Mouse (Mus musculus): ENCODE data around the gene Faap20. TPM values are rescaled to one million over a fixed set of nuclear protein-coding genes. Genes with fewer than 3 reads are reported as not detected.
A peak's percentile ranks its signal among the peaks of the same experiment; 100 is the strongest.

The Faap20 gene
- polyA plus RNA-seq, 1 experiment from 2014 or later, result 69.7 TPM

DNA sequence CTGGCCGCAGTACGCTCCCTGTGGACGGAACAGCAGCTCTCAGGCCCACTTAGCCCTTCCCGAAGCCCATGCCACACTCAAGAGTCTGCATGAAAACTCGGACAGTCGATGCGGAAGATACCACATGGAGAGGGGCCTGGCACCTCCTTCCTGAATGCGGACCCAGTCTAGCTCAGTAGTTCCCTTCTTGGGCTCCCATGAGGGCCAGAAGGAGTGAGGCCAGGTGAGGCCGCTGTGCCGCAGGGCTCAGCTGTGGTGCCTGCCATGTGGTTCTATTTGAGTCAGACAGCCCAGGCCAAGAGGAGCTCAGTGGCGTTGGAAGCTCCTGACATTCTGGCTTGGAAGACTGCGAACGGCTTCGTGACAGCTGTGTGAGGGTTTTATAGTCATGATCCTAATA lies 44.8 kb downstream of the Faap20 start:
- H3K4me2 ChIP-seq, result no peak overlapping the region
- no peak overlapping the region for H3K27ac ChIP-seq (replicated peaks)
- H3K9ac ChIP-seq (replicated peaks), result no peak overlapping the region
- H3K9me3 ChIP-seq (replicated peaks), result no peaks in the 10 kb centered on the region
- no peak for ATAC-seq (ENCODE audit: low FRiP score)
- no peaks in the 10 kb centered on the region for H3K4me1 ChIP-seq
- H3K4me3 ChIP-seq (replicated peaks), result no peak overlapping the region
- WGBS, result 87% methylated on average over 14 of the region's 14 CpGs
- H3K27me3 ChIP-seq (replicated peaks), result no peaks in the 10 kb centered on the region
- peaks cover 24% of the 10 kb centered on the region for H3K36me3 ChIP-seq

- no peak overlapping the region for H3K9ac ChIP-seq (replicated peaks)
- H3K4me1 ChIP-seq, result no peaks in the 10 kb centered on the region
- H3K4me3 ChIP-seq (replicated peaks), result no peak overlapping the region
- no peaks in the 10 kb centered on the region for H3K27me3 ChIP-seq (replicated peaks)
- H3K36me3 ChIP-seq, result peaks cover 19% of the 10 kb centered on the region
- ATAC-seq (ENCODE audit: low FRiP score), result no peak
- 82% methylated on average over 10 of the region's 10 CpGs for WGBS
- no peak overlapping the region for H3K27ac ChIP-seq (replicated peaks)
- H3K4me2 ChIP-seq, result no peak overlapping the region
- H3K9me3 ChIP-seq (replicated peaks), result no peaks in the 10 kb centered on the region
Observed at GRCm38 (mm10) chr4:155295026-155295590, 45.5 kb downstream of the Faap20 start.

- no peak overlapping the region for H3K27ac ChIP-seq (replicated peaks)
- no peak overlapping the region for H3K4me2 ChIP-seq
- H3K9ac ChIP-seq (replicated peaks), result no peak overlapping the region
- 70% methylated on average over 4 of the region's 4 CpGs for WGBS
- H3K4me3 ChIP-seq (replicated peaks), result no peak overlapping the region
- ATAC-seq (ENCODE audit: low FRiP score), result no peak
- H3K4me1 ChIP-seq, result no peaks in the 10 kb centered on the region
- no peaks in the 10 kb centered on the region for H3K27me3 ChIP-seq (replicated peaks)
- no peaks in the 10 kb centered on the region for H3K9me3 ChIP-seq (replicated peaks)
- H3K36me3 ChIP-seq, result peaks cover 19% of the 10 kb centered on the region
Observed at GRCm38 (mm10) chr4:155295996-155296395, 46.4 kb downstream of the Faap20 start.

- H3K27ac ChIP-seq (replicated peaks), result no peak overlapping the region
- H3K4me1 ChIP-seq, result 0 out of 2 replicates have a peak, but pooled peaks cover 4% of the 10 kb centered on the region
- peaks cover 19% of the 10 kb centered on the region for H3K36me3 ChIP-seq
- ATAC-seq (ENCODE audit: low FRiP score), result no peak
- WGBS, result 64% methylated on average over 2 of the region's 2 CpGs
- H3K4me3 ChIP-seq (replicated peaks), result no peak overlapping the region
- no peak overlapping the region for H3K4me2 ChIP-seq
- H3K9ac ChIP-seq (replicated peaks), result no peak overlapping the region
- no peaks in the 10 kb centered on the region for H3K27me3 ChIP-seq (replicated peaks)
- H3K9me3 ChIP-seq (replicated peaks), result no peaks in the 10 kb centered on the region
Observed at GRCm38 (mm10) chr4:155297057-155297456, 47.5 kb downstream of the Faap20 start.

DNA sequence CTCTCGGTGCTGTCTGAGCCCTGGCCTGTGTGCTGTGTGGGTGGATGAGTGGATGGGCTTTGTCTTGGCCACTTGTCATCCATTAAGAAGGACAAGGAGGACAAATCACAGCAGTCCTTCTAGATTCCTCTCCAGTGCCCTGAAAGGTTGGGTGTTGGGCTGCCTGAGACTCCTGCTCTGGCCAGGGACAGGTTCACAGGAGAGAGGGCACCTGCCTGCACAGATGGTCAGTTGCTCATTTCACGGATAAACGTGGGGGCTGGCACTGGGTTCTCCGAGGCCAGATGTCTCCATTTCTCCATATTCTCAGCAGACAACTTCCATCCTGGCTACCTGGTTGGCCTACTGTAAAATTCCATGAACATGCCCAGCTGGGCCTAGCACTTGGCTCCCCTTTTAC lies 49.2 kb downstream of the Faap20 start:
- Histone ChIP-seq H3K36me3 (peaks cover 6% of the 10 kb centered on the region; the same call in 1 of the 2 replicates), H3K27me3 (replicated peaks) (no peaks in the 10 kb centered on the region), H3K9me3 (replicated peaks) (no peaks in the 10 kb centered on the region), H3K4me2 (no peak overlapping the region), H3K9ac (replicated peaks) (no peak overlapping the region), H3K27ac (replicated peaks) (no peak overlapping the region), H3K4me1 (0 out of 2 replicates have a peak, but pooled peaks cover 7% of the 10 kb centered on the region), H3K4me3 (replicated peaks) (no peak overlapping the region)
- 84% methylated on average over 4 of the region's 4 CpGs for WGBS
- ATAC-seq (ENCODE audit: low FRiP score), result no peak

- no peaks in the 10 kb centered on the region for H3K27me3 ChIP-seq (replicated peaks)
- H3K9ac ChIP-seq (replicated peaks), result no peak overlapping the region
- H3K4me2 ChIP-seq, result no peak overlapping the region
- no peak overlapping the region for H3K27ac ChIP-seq (replicated peaks)
- peaks cover 15% of the 10 kb centered on the region for H3K4me1 ChIP-seq
- no peaks in the 10 kb centered on the region for H3K9me3 ChIP-seq (replicated peaks)
- 80% methylated on average over 21 of the region's 21 CpGs for WGBS
- peaks cover 6% of the 10 kb centered on the region; the same call in 1 of the 2 replicates for H3K36me3 ChIP-seq
- H3K4me3 ChIP-seq (replicated peaks), result no peak overlapping the region
- 0 out of 2 replicates have a peak, but pooled peaks have one; percentile 30 for ATAC-seq (ENCODE audit: low FRiP score)
Observed at GRCm38 (mm10) chr4:155300421-155301097, 51.0 kb downstream of the Faap20 start.

DNA sequence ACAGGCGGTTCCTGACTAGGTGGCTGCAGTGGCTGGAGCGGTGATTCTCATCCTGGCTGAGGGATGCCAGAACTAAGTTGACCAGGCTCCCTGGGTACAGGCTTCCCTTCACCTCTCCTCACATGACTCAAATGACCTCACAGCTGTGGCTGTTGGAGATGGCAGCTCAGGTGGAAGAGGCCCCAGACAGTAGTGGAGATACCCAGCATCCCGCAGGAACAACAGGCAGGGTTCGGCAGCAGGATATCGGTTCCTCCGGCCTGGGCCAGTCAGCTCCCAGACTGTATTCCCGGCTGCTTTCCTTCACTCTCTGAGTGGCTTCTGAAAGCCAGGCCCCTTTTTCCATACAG lies 51.5 kb downstream of the Faap20 start:
- WGBS, result 95% methylated on average over 7 of the region's 7 CpGs
- H3K9ac ChIP-seq (replicated peaks), result no peak overlapping the region
- H3K36me3 ChIP-seq, result peaks cover 6% of the 10 kb centered on the region; the same call in 1 of the 2 replicates
- peaks cover 20% of the 10 kb centered on the region for H3K4me1 ChIP-seq
- no peak overlapping the region for H3K27ac ChIP-seq (replicated peaks)
- H3K9me3 ChIP-seq (replicated peaks), result no peaks in the 10 kb centered on the region
- no peak overlapping the region for H3K4me3 ChIP-seq (replicated peaks)
- H3K27me3 ChIP-seq (replicated peaks), result no peaks in the 10 kb centered on the region
- ATAC-seq (ENCODE audit: low FRiP score), result no peak
- no peak overlapping the region for H3K4me2 ChIP-seq

DNA sequence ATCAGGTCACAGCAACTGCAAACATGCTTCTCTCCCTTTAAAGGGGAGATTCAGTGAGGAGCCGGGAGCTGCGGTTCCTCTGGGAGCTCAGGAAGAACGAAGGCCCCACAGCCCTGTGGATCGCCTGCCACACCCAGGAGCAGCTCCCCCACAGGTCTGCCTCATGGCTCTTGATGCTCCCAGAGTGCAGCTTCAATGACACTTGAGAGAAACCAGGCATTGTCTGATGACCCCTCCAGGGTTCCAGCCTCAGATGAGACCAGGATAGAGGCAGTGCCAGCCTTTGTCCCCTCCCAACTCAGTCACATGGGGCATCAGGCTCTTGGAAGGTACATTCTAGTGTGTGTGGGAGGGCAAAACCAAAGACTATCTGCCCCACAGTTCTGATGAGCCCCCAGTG lies 52.4 kb downstream of the Faap20 start:
- no peak overlapping the region for H3K9ac ChIP-seq (replicated peaks)
- H3K4me2 ChIP-seq, result no peak overlapping the region
- no peak for ATAC-seq (ENCODE audit: low FRiP score)
- peaks cover 6% of the 10 kb centered on the region; the same call in 1 of the 2 replicates for H3K36me3 ChIP-seq
- WGBS, result 50% methylated on average over 4 of the region's 4 CpGs
- no peaks in the 10 kb centered on the region for H3K9me3 ChIP-seq (replicated peaks)
- H3K27ac ChIP-seq (replicated peaks), result no peak overlapping the region
- H3K4me3 ChIP-seq (replicated peaks), result no peak overlapping the region
- H3K27me3 ChIP-seq (replicated peaks), result no peaks in the 10 kb centered on the region
- H3K4me1 ChIP-seq, result peaks cover 29% of the 10 kb centered on the region

DNA sequence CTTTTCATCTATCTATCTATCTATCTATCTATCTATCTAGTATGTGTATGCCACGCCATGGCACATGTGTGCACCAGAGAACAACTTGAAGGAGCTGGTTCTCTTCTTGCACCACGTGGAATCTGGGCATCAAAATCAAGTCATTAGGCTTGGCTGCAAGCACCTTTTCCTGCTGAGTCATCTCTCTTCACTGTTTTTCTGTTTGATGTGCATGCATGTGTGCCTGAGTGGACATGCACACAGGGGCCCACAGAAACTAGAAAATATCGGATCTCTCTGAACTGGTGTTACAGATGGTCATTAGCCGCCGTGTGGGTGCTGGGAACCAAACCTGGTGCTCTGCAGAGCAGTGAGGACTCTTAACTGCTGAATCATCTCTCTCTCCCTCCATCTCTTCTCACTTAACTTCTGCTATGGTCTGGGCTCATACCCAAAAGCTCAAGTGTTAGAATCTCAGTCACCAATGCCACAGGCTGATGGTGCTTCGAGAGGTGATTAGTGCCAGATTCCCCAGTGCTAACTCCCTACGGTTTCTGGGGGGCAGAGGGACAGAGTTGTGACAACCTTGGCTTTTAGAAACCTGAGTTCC lies 55.0 kb downstream of the Faap20 start:
- Histone ChIP-seq H3K9me3 (replicated peaks) (no peaks in the 10 kb centered on the region), H3K4me2 (no peak overlapping the region), H3K4me1 (peaks cover 51% of the 10 kb centered on the region), H3K27me3 (replicated peaks) (no peaks in the 10 kb centered on the region), H3K9ac (replicated peaks) (no peak overlapping the region), H3K27ac (replicated peaks) (no peak overlapping the region), H3K36me3 (no peaks in the 10 kb centered on the region), H3K4me3 (replicated peaks) (no peak overlapping the region)
- WGBS, result 88% methylated on average over 7 of the region's 7 CpGs
- ATAC-seq (ENCODE audit: low FRiP score), result no peak

- Histone ChIP-seq H3K4me2 (0 out of 2 replicates have a peak overlapping the region, but pooled peaks have one; percentile 2), H3K27me3 (replicated peaks) (no peaks in the 10 kb centered on the region), H3K36me3 (no peaks in the 10 kb centered on the region), H3K4me3 (replicated peaks) (no peak overlapping the region), H3K4me1 (peaks cover 51% of the 10 kb centered on the region), H3K9me3 (replicated peaks) (no peaks in the 10 kb centered on the region), H3K27ac (replicated peaks) (peak overlapping the region; percentile 46; the same call in 1 of the 2 replicates), H3K9ac (replicated peaks) (no peak overlapping the region)
- 41% methylated on average over 8 of the region's 8 CpGs for WGBS
- ATAC-seq (ENCODE audit: low FRiP score), result no peak
Observed at GRCm38 (mm10) chr4:155305531-155306031, 56.0 kb downstream of the Faap20 start.
